Comparison of ENCODE assay signal across 18 mouse cellular contexts in the genomic region with DNA sequence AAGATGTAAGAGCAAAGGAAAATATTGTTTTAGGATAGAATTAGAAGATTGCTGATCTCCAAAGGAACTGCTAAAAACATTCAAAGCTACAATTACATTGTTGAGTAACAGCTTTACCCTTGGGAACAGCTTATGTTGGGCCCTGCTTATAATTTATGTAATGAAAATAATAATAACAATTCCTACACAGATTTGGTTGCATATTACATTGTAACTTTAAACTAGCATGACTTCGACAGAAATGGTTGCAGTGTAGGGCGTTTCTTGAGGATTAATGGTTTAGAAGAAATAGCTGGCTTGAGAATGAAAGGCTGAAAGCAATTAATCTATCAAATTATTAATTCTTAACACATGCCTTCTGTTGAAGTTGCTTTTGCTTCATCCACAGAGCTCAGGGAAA.
A peak's percentile ranks its signal among the peaks of the same experiment; 100 is the strongest.
DNase-seq lines count a peak whose midpoint lies in the region; ATAC-seq lines count a peak whose summit lies in the region.
"Had no signal": no experiment of that assay in that cellular context is flagged by ENCODE, and none has a peak within 500 bp of the region (broad histone marks: within the 10 kb centered on the region; RNA-seq: fewer than 3 reads in every experiment).

No protein-coding gene starts in this region.

- H3K36me3 ChIP-seq in embryonic facial prominence, embryonic 14.5 days (ENCODE audit: control insufficient read depth, insufficient read depth, low read length), result no peaks in the 10 kb centered on the region
- H3K36me3 ChIP-seq in embryonic facial prominence, embryonic 10.5 days (replicated peaks), result no peaks in the 10 kb centered on the region
- no peaks in the 10 kb centered on the region for H3K36me3 ChIP-seq in kidney, embryonic 15.5 days
- no peaks in the 10 kb centered on the region for H3K36me3 ChIP-seq in midbrain, embryonic 14.5 days (ENCODE audit: control insufficient read depth, insufficient read depth, low read length)
- H3K36me3 ChIP-seq in midbrain, embryonic 11.5 days (ENCODE audit: control insufficient read depth, insufficient read depth, low read length), result no peaks in the 10 kb centered on the region
- no peaks in the 10 kb centered on the region for H3K36me3 ChIP-seq in neural tube, embryonic 14.5 days (ENCODE audit: control insufficient read depth, insufficient read depth, low read length)
- H3K36me3 ChIP-seq: embryonic facial prominence, embryonic 12.5 days; heart, embryonic 13.5 days; intestine, embryonic 15.5 days had no signal

- no peak overlapping the region for H3K27ac ChIP-seq in embryonic facial prominence, embryonic 14.5 days (replicated peaks; ENCODE audit: low read depth, low read length)
- H3K27ac ChIP-seq in embryonic facial prominence, embryonic 10.5 days (replicated peaks), result no peak overlapping the region
- peak overlapping the region; percentile 67 for H3K27ac ChIP-seq in kidney, embryonic 15.5 days
- peak overlapping the region; percentile 49; the same call in 1 of the 2 replicates for H3K27ac ChIP-seq in midbrain, embryonic 14.5 days (replicated peaks; ENCODE audit: low read depth, low read length)
- no peak overlapping the region for H3K27ac ChIP-seq in midbrain, embryonic 11.5 days (ENCODE audit: low read depth, low read length)
- peak overlapping the region; percentile 4; the same call in 1 of the 2 replicates for H3K27ac ChIP-seq in neural tube, embryonic 14.5 days (ENCODE audit: low read depth, low read length)
- H3K27ac ChIP-seq: embryonic facial prominence, embryonic 12.5 days; heart, embryonic 13.5 days; intestine, embryonic 15.5 days had no signal

- no peaks in the 10 kb centered on the region for H3K27me3 ChIP-seq in embryonic facial prominence, embryonic 14.5 days (replicated peaks; ENCODE audit: control insufficient read depth, insufficient read depth, low read length)
- H3K27me3 ChIP-seq in embryonic facial prominence, embryonic 10.5 days (replicated peaks; ENCODE audit: low read depth, poor library complexity, severe bottlenecking), result no peaks in the 10 kb centered on the region
- H3K27me3 ChIP-seq in kidney, embryonic 15.5 days, result no peaks in the 10 kb centered on the region
- H3K27me3 ChIP-seq in midbrain, embryonic 14.5 days (ENCODE audit: control insufficient read depth, insufficient read depth, low read length), result no peaks in the 10 kb centered on the region
- no peaks in the 10 kb centered on the region for H3K27me3 ChIP-seq in midbrain, embryonic 11.5 days (ENCODE audit: control insufficient read depth, insufficient read depth, low read length)
- no peaks in the 10 kb centered on the region for H3K27me3 ChIP-seq in neural tube, embryonic 14.5 days (ENCODE audit: control insufficient read depth, insufficient read depth, low read length)
- H3K27me3 ChIP-seq: embryonic facial prominence, embryonic 12.5 days; heart, embryonic 13.5 days; intestine, embryonic 15.5 days had no signal

- ATAC-seq in embryonic facial prominence, embryonic 14.5 days (ENCODE audit: low read depth), result no peak
- ATAC-seq in kidney, embryonic 15.5 days (replicated peaks; ENCODE audit: low FRiP score), result no peak
- no peak for ATAC-seq in midbrain, embryonic 14.5 days (ENCODE audit: low FRiP score, low TSS enrichment)
- no peak for ATAC-seq in midbrain, embryonic 11.5 days (ENCODE audit: low FRiP score)
- peak; percentile 26 for ATAC-seq in neural tube, embryonic 14.5 days (ENCODE audit: low read depth)
- ATAC-seq: intestine, embryonic 15.5 days; liver, postnatal 0 days had no signal

- no peak overlapping the region for H3K9ac ChIP-seq in embryonic facial prominence, embryonic 14.5 days (ENCODE audit: low read depth, low read length)
- H3K9ac ChIP-seq in kidney, embryonic 15.5 days, result no peak overlapping the region
- no peak overlapping the region for H3K9ac ChIP-seq in midbrain, embryonic 14.5 days (replicated peaks; ENCODE audit: low read length)
- H3K9ac ChIP-seq in midbrain, embryonic 11.5 days (ENCODE audit: low read length), result no peak overlapping the region
- no peak overlapping the region for H3K9ac ChIP-seq in neural tube, embryonic 14.5 days (replicated peaks; ENCODE audit: low read depth, low read length)
- H3K9ac ChIP-seq: embryonic facial prominence, embryonic 12.5 days; heart, embryonic 13.5 days; intestine, embryonic 15.5 days; liver, postnatal 0 days had no signal

- 43% methylated on average over 2 of the region's 2 CpGs for WGBS in embryonic facial prominence, embryonic 14.5 days
- 70% methylated on average over 2 of the region's 2 CpGs for WGBS in embryonic facial prominence, embryonic 10.5 days
- 42% methylated on average over 2 of the region's 2 CpGs for WGBS in kidney, embryonic 15.5 days
- 67% methylated on average over 2 of the region's 2 CpGs for WGBS in midbrain, embryonic 14.5 days
- 56% methylated on average over 2 of the region's 2 CpGs for WGBS in midbrain, embryonic 11.5 days
- 19% methylated on average over 2 of the region's 2 CpGs for WGBS in neural tube, embryonic 14.5 days

- no peaks in the 10 kb centered on the region for H3K9me3 ChIP-seq in embryonic facial prominence, embryonic 14.5 days (ENCODE audit: control insufficient read depth, low read length)
- no peaks in the 10 kb centered on the region for H3K9me3 ChIP-seq in embryonic facial prominence, embryonic 10.5 days
- no peaks in the 10 kb centered on the region for H3K9me3 ChIP-seq in kidney, embryonic 15.5 days (replicated peaks)
- H3K9me3 ChIP-seq in midbrain, embryonic 14.5 days (ENCODE audit: control insufficient read depth, low read length), result no peaks in the 10 kb centered on the region
- H3K9me3 ChIP-seq in midbrain, embryonic 11.5 days (ENCODE audit: control insufficient read depth, low read length), result no peaks in the 10 kb centered on the region
- no peaks in the 10 kb centered on the region for H3K9me3 ChIP-seq in neural tube, embryonic 14.5 days (ENCODE audit: control insufficient read depth, low read length)
- H3K9me3 ChIP-seq: embryonic facial prominence, embryonic 12.5 days; heart, embryonic 13.5 days; intestine, embryonic 15.5 days had no signal

- no peak overlapping the region for H3K4me2 ChIP-seq in embryonic facial prominence, embryonic 14.5 days (ENCODE audit: low read depth, low read length)
- H3K4me2 ChIP-seq in kidney, embryonic 15.5 days, result 0 out of 2 replicates have a peak overlapping the region, but pooled peaks have one; percentile 9
- no peak overlapping the region for H3K4me2 ChIP-seq in midbrain, embryonic 14.5 days (ENCODE audit: low read length)
- H3K4me2 ChIP-seq in midbrain, embryonic 11.5 days, result no peak overlapping the region
- no peak overlapping the region for H3K4me2 ChIP-seq in neural tube, embryonic 14.5 days (ENCODE audit: low read depth, low read length)
- H3K4me2 ChIP-seq: embryonic facial prominence, embryonic 12.5 days; heart, embryonic 13.5 days; intestine, embryonic 15.5 days had no signal

- peaks cover 8% of the 10 kb centered on the region; the same call in 1 of the 2 replicates for H3K4me1 ChIP-seq in embryonic facial prominence, embryonic 14.5 days (ENCODE audit: control insufficient read depth, insufficient read depth, low read length)
- H3K4me1 ChIP-seq in embryonic facial prominence, embryonic 10.5 days, result 0 out of 2 replicates have a peak, but pooled peaks cover 5% of the 10 kb centered on the region
- H3K4me1 ChIP-seq in kidney, embryonic 15.5 days, result 0 out of 2 replicates have a peak, but pooled peaks cover 4% of the 10 kb centered on the region
- 0 out of 2 replicates have a peak, but pooled peaks cover 3% of the 10 kb centered on the region for H3K4me1 ChIP-seq in midbrain, embryonic 14.5 days (ENCODE audit: control insufficient read depth, insufficient read depth, low read length)
- no peaks in the 10 kb centered on the region for H3K4me1 ChIP-seq in midbrain, embryonic 11.5 days (ENCODE audit: control insufficient read depth, insufficient read depth, low read length)
- H3K4me1 ChIP-seq in neural tube, embryonic 14.5 days (ENCODE audit: control insufficient read depth, insufficient read depth, low read length), result peaks cover 12% of the 10 kb centered on the region; the same call in 1 of the 2 replicates
- H3K4me1 ChIP-seq: embryonic facial prominence, embryonic 12.5 days; heart, embryonic 13.5 days; intestine, embryonic 15.5 days had no signal

- peak; percentile 2 for DNase-seq in embryonic facial prominence, embryonic 14.5 days (ENCODE audit: low spot score)
- DNase-seq in embryonic facial prominence, embryonic 10.5 days (ENCODE audit: low spot score), result no peak
- no peak for DNase-seq in kidney, postnatal 4 days
- no peak for DNase-seq in midbrain, embryonic 14.5 days
- no peak for DNase-seq in midbrain, embryonic 11.5 days (ENCODE audit: low spot score, missing footprints)
- no peak for DNase-seq in cerebellum, postnatal 25 days
- DNase-seq: adrenal gland, adult 2 months; cerebellum, adult 9-10 months; gastrocnemius, postnatal 14 days; heart, adult 18-20 months; kidney, postnatal 14 days; liver, postnatal 0 days; lung, postnatal 4 days had no signal

- H3K4me3 ChIP-seq in embryonic facial prominence, embryonic 14.5 days (ENCODE audit: low read depth, low read length), result no peak overlapping the region
- no peak overlapping the region for H3K4me3 ChIP-seq in embryonic facial prominence, embryonic 10.5 days
- no peak overlapping the region for H3K4me3 ChIP-seq in kidney, embryonic 15.5 days (replicated peaks)
- H3K4me3 ChIP-seq in midbrain, embryonic 14.5 days (replicated peaks; ENCODE audit: low read depth, low read length), result no peak overlapping the region
- no peak overlapping the region for H3K4me3 ChIP-seq in midbrain, embryonic 11.5 days (ENCODE audit: low read depth, low read length)
- H3K4me3 ChIP-seq in neural tube, embryonic 14.5 days (ENCODE audit: low read depth, low read length), result no peak overlapping the region
- H3K4me3 ChIP-seq: embryonic facial prominence, embryonic 12.5 days; heart, embryonic 13.5 days; intestine, embryonic 15.5 days had no signal

Comparison
In these comparisons a context has a peak if more than half of its experiments do, and no peak if none do; other contexts are left out.
1. H3K27ac ChIP-seq: peak in kidney, embryonic 15.5 days (single experiment), midbrain, embryonic 14.5 days (single experiment) and neural tube, embryonic 14.5 days (single experiment); none in embryonic facial prominence, embryonic 14.5 days (single experiment), embryonic facial prominence, embryonic 10.5 days (single experiment) and midbrain, embryonic 11.5 days (single experiment).